Mouse (Mus musculus): Measurements from ENCODE around the gene Ifi27.
A peak's percentile ranks its signal among the peaks of the same experiment; 100 is the strongest.
"Not testable (repeated sequence)": the region's sequence is repeated elsewhere in the genome, so short reads cannot be mapped to it uniquely, and the experiment has no call there.

The Ifi27 gene

DNA sequence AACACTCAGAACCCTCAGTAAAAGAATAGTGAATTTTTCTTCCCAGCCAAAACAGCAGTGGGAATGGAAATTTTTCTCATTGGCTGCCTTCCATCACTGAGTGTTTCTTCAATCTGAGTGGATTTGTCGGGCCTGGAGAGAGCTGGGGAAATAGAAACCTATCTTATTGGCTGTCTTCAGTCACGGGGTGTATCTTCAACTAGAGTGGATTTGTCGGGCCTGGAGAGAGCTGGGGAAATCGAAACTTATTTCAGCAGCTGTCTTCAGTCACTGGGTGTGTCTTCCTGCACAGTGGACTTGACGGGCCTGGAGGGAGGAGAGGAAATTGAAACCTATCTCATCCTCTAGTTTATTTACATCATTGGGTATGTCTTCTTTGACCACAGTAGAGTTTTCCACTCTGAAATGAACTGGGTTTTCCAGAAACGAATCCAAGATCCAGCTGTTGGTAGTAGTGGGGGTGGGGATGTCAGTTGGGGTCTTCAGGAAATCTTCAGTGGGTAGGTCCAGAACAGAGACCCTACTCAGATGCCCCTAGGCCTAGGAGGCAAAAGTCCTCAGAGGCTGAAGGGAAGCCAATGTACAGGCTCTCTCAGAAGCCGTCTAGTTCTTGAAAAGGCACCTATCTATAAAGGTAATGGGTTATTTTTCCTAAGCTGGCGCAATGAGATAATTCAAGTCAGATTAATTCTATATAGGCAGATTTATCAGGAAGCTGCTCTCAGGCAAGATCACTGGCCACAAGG lies at the start of gene Ifi27:
Gene Ifi27 (plus strand): TSS at position 226 of the 746 bp plus-strand sequence.
- DNase-seq (ENCODE audit: low spot score in 2 of 2) = peak; percentile 49 to 75

DNA sequence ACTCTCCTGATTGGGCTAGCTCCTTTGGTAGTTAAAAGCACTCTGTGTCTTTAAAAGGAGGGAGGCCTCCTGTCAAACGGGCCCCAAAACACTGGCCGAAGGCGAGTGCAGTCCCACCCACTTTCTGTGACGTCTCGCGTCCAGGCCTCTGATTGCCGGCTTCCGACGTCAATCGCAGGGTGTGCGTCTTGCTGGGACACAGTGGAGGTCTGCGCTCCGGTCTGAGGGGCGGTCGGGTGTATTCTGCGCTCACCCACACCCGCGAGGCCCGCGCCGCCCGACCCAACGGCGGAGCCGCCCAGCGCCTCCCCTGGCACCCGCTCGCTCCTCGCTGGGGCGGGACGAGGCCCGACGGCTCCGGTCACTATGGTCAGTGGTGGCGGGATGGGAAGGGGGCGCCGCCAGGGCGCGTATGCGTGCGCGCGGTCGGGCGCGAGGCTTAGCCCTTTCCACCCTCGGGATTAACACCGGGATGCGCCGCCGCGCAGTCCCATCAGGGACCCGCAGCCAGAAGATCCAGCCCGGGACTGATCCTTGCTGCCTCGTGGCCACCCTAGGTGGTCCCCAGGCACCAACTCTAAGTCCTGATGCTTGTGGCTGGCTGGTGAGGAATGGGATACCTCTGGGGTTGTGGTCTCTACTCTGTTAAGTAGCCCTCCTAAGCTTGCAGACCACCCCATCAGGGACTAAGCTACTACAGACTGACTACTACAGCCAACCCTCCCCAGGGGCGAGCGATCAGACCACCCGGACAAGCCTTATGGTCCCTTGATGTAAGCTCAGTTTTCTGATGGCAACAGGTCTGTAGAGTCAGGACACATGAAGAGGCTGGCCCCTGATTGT lies 45.3 kb upstream of the Ifi27 start, which contains the start of gene Otub2:
Gene Otub2 (plus strand): TSS at position 178 of the 843 bp plus-strand sequence.
- peak; percentile 96 to 97 for DNase-seq (ENCODE audit: low spot score in 2 of 2)

DNA sequence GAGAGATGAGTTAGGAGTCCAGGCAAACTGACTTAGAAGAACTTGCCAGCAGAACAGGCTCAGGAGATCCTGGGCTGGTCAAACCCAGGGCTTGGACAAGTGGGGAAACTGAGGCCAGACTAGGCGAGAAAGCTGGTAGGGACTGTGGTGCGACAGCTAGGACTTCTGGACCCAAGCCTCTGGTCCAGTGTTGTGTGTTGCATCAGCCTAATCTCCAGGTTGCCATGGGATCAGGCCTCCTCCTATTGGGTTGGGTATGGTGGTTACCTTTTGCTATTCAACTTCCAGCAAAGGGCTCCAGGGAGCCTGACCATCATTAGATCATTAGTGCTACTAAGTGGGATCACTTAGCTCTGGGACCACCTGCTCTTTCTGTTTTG lies 44.7 kb upstream of the Ifi27 start:
- DNase-seq (ENCODE audit: low spot score in 2 of 2) = no peak

DNA sequence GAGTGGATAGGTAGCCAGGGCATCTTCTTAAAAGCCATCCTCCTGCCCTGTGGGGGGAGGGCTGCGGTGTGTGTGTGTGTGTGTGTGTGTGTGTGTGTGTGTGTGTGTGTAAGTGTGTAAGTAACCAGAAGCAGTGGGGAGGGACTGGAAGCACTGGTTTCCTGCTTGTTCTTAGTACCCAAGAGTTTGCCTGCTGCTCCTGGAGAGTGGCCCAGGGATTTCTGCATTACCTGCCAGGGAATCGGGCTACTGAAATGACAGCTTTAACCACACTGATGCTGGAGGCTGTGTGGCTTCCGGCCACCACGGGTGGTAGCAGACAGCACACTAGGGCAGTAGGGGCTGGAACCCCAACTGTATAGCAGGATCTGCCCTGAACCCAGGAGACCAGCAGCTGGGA lies 44.0 kb upstream of the Ifi27 start:
- DNase-seq (ENCODE audit: low spot score in 2 of 2) = no peak

DNA sequence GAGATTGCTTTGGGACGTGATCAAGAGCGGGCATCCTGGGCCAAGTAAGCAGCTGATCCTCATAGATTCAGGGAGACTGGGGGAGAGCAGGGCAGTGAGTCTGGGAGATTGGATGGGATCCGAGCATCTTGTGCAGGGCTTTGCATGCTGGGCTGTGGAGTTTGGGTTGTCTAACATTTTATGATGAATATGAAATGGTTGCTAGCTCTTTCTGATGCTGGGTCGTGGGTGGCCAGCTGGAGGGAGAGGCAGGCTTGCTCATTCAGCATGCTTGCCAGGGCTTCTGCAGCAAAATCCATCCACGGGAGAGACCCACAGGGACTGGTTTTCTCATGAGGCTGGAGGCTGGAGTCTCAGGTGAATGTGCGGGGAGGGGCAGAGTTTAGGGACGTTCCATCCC lies 42.9 kb upstream of the Ifi27 start:
- DNase-seq (ENCODE audit: low spot score in 2 of 2) = no peak

DNA sequence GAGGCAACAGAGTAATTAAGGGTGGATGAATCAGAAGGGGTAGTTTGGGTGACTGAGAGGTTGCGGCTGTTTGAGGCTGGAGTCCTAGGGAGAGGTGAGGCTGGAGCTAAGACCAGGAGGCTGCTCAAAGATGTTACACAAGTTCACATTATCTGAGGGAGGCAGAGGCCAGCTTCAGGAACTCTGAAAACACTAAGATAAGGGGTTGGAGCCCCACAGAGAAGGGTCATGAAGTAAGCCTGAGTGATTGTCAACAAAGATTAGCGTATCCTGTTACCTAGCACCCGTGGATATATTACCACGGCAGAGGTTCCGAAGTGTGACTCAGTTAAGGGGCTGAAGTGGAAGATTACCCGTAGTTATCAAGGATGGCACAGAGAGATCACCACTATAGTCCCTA lies 40.5 kb upstream of the Ifi27 start:
- no peak for DNase-seq (ENCODE audit: low spot score in 2 of 2)

DNA sequence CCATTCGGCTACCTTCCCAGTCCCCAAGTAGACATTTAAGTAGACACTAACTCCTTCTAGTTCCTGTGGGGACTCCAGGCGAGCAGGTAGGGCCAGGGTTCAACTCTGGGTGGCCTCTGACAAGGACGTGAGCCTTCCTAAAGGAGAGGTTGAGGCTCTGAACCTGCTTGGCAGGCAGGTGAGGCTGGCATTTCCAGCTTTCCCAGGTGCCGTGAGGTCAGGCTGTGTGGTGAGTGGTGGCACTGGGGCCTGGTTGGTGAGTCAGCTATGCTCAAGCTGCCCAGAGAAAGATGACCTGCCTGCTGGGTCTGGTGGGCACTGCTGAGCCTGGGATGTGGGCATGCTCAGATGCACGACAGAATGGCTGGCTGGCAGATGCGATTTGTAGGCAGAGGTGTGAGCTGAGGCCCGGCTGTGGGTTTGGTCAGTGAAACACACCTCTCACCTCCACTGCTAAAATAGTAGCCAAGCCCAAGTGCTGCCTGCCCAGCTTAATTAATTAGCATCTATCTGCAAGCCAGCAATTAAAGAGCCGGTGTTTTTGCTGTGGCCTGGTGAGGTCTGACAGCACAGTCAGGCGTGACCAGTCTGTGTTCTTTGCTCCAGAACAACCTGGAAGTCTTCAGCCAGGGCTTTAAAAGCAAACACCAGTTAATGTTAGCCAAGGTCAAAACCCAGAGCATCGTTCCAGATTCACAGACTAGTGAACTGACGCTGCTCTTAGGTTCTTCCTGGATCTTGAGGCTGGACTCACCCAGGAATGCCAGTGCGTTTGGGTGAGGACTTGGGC lies 38.3 kb upstream of the Ifi27 start:
- DNase-seq (ENCODE audit: low spot score in 2 of 2) = peak; percentile 46 to 70

DNA sequence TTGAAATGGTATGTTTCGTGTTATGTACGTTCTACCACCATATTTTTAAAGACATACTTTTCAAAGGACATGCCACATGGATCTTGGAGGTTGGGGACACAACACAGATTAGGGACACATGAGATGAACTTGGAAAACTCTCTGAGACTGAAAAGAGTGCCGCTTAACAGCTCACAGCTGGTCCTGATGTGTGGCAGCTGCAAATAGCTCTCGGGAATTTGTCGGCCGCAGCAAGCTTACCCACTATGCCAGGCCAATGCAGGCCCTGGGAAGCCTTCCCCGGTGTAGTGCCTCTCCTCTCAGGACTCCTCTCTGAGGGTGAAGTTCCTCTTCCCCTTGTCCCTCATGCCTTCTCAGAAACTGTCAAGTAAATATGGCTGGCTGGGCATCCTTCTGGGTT lies 37.3 kb upstream of the Ifi27 start:
- DNase-seq (ENCODE audit: low spot score in 2 of 2) = no peak

DNA sequence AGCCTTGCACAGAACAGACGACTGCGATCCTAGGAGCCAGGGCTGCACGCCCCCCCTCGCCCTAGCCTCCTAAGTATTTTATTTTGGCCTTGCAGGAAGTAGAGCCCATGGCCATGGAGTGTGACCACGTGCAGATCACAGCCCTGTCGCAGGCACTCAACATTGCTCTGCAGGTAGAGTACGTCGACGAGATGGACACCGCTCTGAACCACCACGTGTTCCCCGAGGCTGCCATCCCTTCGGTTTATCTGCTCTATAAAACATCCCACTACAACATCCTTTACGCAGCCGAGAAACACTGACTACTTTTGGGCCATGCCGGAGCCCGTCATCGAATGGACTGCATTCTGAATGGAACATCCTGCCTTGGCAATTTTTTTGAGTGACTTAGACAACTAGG lies 29.9 kb upstream of the Ifi27 start:
- DNase-seq (ENCODE audit: low spot score in 2 of 2) = no peak

DNA sequence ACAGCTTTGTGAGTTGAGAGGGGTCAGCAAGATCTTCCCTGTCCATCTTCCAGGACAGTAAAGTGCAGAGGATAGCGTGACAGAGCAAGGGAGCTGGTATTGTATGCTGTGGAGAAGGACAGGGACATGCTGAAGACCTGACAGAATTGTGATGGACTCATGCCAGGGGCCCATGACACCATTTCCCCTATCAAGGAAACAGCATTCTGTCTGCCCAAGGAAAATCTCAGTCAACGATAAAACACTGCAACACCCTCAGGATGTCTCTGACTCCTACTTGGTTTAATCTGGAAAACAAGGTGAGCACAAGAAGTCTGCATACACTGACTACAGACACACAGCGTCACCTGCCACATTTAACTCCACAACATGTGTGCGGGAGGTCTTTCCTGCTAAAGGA lies 26.3 kb upstream of the Ifi27 start, which contains the start of gene 9330161L09Rik:
Gene 9330161L09Rik (minus strand): TSS at position 101 of the 400 bp plus-strand sequence.
- DNase-seq (ENCODE audit: low spot score in 2 of 2) = no peak

DNA sequence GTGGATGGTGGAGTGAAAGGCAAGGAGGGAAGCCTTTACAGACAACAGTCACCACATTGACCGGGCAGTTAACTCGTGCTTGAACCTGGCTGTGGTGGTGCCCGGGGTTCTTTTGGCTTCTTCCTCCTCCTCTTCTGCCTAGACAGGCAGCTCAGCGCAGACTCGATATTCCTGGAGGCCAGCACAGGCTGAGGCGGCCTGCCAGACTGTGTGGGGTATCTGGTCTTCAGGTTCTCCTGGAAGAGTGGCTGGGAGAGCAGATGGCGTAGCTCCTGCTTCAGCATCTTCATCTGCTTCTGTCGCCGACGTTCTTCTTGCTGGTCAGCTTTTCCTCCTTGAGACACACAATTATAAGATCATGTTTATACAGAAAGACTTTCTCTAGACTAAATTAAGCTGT lies 25.9 kb upstream of the Ifi27 start:
- no peak for DNase-seq (ENCODE audit: low spot score in 2 of 2)

DNA sequence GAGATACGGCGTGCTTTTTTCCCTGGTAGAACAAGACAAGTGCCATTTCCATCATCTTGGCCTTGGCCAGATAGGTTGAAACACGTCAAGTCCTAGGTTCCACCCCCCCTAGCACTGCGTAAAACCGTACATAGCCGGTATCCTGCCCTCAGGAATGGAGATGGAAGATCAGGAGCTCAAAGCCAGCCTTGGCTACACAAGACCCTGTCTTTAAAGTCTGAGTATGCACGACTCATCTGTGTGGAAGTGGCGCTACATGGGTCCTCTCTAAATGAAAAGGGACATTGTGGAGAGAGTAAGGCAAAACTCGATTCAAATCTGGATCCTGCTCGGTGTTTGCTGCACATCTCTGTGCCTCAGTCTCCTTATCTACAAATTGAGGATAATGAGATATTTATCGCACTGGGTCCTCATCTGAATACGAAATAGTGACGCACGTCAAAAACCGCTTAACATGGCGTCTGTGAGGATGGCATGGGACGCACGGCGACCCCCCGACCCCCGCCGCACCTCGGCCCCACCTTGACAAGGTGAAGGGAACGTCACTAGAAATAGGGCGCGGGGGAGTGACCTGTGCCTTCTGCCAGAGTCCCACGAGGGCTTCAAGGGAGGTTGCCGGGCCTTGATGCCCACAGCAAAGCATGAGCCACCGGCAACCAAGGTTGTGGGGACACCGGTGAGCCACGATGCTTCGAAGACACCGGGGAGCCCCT lies 8.8 kb upstream of the Ifi27 start:
- DNase-seq (ENCODE audit: low spot score in 2 of 2) = peak in 1 of 2 experiments; percentile 17

DNA sequence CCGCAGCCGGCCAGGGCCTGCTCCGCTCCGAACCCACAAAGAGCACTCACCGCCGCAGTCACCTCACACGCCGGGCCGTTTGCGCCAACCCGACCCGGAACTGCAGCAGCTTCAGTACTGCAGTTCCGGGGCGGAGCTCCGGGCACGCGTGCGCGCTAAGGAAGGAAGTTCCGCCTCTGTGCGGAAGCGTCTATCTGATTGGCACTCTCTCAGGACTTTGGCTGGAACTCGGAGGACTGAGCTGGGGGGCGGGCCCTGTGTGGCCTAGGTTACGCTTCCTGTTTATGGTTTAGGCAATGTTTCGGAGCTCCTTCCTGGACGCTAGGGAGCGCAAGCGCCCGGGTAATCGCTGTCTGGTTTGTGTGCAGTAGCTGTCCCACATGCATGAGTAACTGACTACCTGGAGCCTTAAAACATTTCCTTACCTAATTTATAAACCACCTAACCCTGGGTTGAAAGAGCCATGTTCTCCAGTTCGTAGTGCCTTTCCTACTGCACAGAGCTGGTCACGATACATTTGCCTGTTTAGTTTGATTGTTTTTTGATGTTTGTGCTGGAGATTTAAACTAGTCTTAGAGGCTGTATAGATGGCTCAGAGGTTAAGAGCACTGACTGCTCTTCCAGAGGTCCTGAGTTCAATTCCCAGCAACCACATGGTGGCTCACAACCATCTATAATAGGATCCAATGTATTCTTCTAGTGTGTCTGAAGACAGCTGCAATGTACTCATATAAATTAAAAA lies 8.1 kb upstream of the Ifi27 start, which contains the start of gene Ddx24:
Gene Ddx24 (minus strand): TSS at position 102 of the 742 bp plus-strand sequence.
- peak; percentile 96 to 98 for DNase-seq (ENCODE audit: low spot score in 2 of 2)

DNA sequence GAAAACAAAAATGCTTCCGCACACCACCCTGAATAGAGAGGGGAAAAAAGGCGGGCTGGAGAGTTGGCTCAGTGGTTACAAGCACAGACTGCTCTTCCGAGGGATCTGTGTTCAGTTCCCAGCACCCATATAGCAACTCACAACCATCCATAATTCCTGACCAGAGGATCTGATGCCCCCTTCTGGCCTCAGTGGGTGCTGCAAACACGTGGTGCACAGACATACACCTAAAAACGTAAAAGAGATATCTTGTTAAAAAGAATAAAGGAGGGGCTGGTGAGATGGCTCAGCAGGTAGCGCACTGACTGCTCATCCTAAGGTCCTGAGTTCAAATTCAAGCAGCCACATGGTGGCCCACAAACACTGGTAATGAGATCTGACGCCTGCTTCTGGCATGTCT lies 7.3 kb upstream of the Ifi27 start:
- no peak for DNase-seq (ENCODE audit: low spot score in 2 of 2)

DNA sequence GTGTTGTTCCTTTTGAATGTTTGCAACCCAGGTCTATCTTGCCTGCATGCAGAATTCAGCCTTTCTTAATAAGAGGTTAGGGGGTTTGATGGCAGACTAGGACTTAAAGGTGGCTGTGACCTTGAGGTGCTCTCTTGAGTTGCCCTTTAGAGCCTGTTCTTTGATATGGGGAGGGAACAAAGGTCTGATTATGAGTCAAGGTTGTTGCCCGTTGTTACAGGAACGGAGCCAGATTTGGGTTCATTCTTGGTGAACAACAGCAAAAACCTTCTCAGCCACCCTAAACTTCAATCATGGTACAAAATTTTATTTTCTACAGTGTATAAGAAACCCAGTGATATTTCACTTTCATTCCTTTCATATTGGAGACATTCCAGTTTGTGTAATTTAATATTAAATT lies 581 bp upstream of the Ifi27 start:
- no peak for DNase-seq (ENCODE audit: low spot score in 2 of 2)

DNA sequence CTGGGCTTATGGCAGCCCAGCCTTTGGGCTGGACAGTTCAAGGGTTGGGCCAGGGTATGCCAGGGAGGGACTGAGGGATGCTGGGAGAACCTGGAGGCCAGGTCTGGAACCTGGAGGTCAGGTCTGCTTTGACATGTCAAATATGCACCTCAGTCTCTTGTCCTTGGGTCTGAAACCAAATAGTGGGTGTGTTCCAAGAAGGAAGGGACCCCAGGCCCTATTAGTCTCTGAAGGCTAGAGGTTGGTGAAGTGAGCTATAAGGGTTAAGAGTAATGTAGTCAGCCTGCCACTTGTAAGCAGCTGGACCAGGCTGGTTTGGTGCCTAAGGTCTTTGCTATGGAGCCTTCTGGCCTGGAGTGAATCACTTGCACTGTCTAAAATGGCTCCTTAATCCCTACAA lies 850 bp downstream of the Ifi27 start:
- DNase-seq (ENCODE audit: low spot score in 2 of 2) = no peak

DNA sequence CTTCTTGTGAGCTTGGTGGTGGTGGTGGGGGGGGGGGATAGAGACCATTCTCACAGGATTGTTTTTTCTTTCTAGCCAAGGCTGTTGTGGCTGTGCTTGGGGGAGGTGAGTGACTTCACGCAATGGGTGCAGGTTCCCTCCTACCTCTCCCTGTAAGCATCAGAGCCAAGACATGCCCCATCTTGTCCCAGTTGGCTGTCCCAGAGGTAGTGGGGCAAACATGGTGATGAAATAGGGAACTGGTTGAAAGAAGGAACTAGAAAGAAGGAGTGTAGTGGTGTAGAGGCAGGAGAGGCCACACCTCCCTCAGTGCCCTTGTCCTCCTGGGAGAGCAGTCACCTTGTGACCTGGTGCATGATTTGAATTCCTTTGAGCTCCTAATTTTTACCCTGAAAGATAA lies 3.6 kb downstream of the Ifi27 start:
- peak in 1 of 2 experiments; percentile 51 for DNase-seq (ENCODE audit: low spot score in 2 of 2)

DNA sequence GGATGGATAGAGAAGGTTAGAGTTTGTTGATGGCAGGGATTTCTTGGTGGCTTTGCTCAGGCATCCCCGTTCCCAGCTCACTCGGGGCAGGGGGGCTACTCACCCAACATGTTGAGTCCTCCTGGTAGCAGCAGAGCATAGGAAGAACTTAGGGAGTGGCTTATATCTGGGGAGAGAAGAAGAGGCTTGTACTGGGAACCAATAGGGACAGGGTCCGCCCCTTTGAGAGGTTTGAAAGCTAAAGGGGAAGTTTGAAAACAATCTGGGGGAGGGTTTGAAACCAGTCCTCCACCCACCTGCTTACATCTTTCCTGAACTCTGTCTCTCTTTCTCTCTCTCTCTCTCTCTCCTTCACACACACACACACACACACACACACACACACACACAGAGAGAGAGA lies 9.5 kb downstream of the Ifi27 start, which contains the start of gene Ifi27l2a:
Gene Ifi27l2a (minus strand): TSS at position 157 of the 400 bp plus-strand sequence.
- no peak for DNase-seq (ENCODE audit: low spot score in 2 of 2)

DNA sequence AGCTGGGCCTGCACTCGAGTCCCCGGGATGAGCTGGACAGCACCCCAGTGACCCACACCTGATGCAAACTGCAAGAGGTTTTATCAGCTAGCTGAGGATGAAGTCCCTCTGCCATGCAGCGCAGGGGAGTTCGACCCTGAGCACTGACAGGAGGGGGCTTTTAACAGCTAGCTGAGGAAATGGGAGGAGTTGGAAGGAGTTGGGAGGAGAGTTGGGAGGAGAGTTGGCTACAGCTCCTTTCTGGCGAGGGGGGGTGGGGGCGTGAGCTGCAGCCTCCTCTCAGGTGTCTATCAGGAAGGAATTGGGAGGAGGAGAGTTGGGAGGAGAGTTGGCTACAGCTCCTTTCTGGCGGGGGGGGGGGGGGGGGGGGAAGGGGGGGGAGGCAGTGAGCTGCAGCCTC lies 10.2 kb downstream of the Ifi27 start:
- DNase-seq (ENCODE audit: low spot score in 2 of 2) = not testable (repeated sequence)

DNA sequence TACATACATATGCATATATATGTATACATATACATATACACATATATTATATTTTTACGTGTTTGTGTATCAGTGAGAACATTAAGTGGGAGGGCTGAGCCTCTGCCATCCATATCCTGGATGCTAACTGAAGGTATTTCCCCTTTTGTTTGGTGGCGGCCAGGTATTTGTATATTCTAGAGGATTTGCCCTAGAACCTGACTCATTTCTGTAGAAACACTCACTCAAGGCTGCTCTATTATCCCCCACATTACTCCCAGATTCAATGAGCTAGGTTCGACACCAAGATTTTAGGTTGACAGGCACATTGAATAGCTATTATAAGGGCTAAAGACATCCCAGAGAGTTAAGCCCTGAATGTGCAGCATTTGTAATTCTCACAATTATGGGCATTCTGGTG lies 11.0 kb downstream of the Ifi27 start:
- DNase-seq (ENCODE audit: low spot score in 2 of 2) = no peak

DNA sequence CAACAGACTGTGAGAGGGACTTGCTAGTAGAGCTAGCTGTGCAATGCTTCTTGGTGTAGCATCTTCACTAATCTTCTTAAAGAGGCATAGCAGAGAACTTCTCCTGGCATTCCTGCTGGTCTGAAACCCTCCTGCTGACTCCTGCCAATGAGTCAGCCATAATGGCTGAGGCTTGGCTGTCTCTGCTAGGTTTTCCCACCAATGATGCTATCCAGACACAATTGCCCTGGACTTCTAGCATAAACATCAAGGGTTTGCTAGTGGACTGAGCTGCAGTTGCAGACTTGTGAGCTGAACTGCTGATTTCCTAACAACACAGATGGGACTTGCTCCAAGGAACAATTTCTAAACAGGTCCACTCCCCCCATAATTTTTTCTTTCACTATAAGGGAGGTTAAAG lies 19.4 kb downstream of the Ifi27 start:
- no peak for DNase-seq (ENCODE audit: low spot score in 2 of 2)

Measured in urinary bladder, postnatal 36 days (tissue).